Mouse (Mus musculus): ENCODE measurements around the gene Mettl4. TPM values are rescaled to one million over a fixed set of nuclear protein-coding genes. Genes with fewer than 3 reads are reported as not detected.
"Not testable (repeated sequence)": the region's sequence is repeated elsewhere in the genome, so short reads cannot be mapped to it uniquely, and the experiment has no call there.

Mettl4 gene
- polyA plus RNA-seq, 1 experiment from 2014 or later: 36.7 TPM

DNA sequence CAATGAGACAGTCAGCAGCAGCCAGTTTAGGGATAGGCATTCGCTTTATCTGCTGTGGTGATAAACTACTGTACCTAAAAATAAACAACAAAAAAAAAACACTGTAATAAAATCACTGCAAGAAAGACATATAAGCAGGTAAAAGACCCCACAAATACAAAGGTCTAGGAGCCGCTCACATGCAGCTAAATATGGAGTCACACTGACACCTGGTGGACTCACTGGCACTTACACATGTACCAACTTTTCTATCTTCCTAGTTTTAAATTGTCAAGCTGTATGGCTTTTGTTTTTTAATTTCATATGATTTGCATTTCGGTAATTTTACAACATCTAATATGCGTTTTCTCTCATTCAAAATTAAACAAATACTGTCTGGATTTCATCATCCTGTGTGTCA is 14.4 kb downstream of the Mettl4 start:
- Histone ChIP-seq H3K4me2 (ENCODE audit: low read length) (no peak overlapping the region), H3K4me1 (ENCODE audit: control insufficient read depth, insufficient read depth, low read length) (no peaks in the 10 kb centered on the region), H3K27ac (ENCODE audit: low read depth, low read length) (no peak overlapping the region), H3K9ac (ENCODE audit: low read length) (no peak overlapping the region), H3K27me3 (replicated peaks; ENCODE audit: control insufficient read depth, insufficient read depth, low read length) (no peaks in the 10 kb centered on the region), H3K9me3 (replicated peaks; ENCODE audit: control insufficient read depth, low read length) (no peaks in the 10 kb centered on the region), H3K36me3 (ENCODE audit: control insufficient read depth, insufficient read depth, low read length) (peaks cover 32% of the 10 kb centered on the region), H3K4me3 (ENCODE audit: low read depth, low read length) (no peak overlapping the region)
- DNase-seq (ENCODE audit: low spot score) (peak; percentile 48), ATAC-seq (no peak)
- WGBS: 76% methylated on average over 4 of the region's 4 CpGs

DNA sequence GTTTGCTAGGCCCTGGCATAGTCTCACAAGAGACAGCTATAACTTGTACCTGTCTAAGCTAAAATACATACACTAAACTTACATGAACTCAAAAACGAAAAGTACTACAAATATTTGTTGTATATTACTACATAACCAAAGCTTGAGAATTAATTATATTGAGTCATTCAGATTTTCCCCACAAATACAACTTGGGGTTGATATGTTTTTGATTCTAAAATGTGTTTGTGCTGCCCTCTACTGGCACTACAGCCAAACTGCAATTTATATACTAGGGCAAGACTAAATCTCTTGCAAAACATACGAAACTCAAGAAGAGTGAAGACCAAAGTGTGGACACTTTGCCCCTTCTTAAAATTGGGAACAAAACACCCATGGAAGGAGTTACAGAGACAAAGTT is 19.4 kb downstream of the Mettl4 start:
- not testable (repeated sequence) for H3K4me2 ChIP-seq (ENCODE audit: low read length); H3K27me3 ChIP-seq (replicated peaks; ENCODE audit: control insufficient read depth, insufficient read depth, low read length); H3K9me3 ChIP-seq (replicated peaks; ENCODE audit: control insufficient read depth, low read length); H3K4me3 ChIP-seq (ENCODE audit: low read depth, low read length); H3K4me1 ChIP-seq (ENCODE audit: control insufficient read depth, insufficient read depth, low read length); H3K27ac ChIP-seq (ENCODE audit: low read depth, low read length); H3K9ac ChIP-seq (ENCODE audit: low read length)
- peaks cover 28% of the 10 kb centered on the region; the same call in 1 of the 2 replicates for H3K36me3 ChIP-seq (ENCODE audit: control insufficient read depth, insufficient read depth, low read length)
- ATAC-seq (peak; percentile 34; the same call in 1 of the 2 replicates), DNase-seq (ENCODE audit: low spot score) (peak; percentile 74)
- WGBS: 29% methylated on average over 2 of the region's 2 CpGs

DNA sequence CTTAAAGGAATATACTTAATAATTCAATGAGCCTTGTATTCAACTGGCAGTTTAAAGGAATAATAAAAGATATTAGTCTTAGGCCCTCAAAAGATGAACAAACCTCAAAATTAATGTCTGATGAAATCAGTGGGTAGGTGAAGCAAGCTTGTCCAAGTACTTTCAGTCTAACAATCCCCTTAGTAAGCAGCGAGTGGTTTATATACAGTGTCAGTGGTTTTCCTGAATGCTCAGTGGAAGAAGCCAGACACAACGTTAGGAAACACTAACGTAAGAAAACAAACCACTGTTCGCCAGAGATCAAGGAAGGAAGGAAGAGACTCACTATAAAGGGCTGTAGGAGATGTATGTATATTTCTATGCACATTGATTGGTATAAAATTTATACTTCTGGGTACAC is 23.1 kb downstream of the Mettl4 start:
- no peaks in the 10 kb centered on the region for H3K4me1 ChIP-seq (ENCODE audit: control insufficient read depth, insufficient read depth, low read length)
- H3K27ac ChIP-seq (ENCODE audit: low read depth, low read length): no peak overlapping the region
- no peaks in the 10 kb centered on the region for H3K9me3 ChIP-seq (replicated peaks; ENCODE audit: control insufficient read depth, low read length)
- peaks cover 14% of the 10 kb centered on the region; the same call in 1 of the 2 replicates for H3K36me3 ChIP-seq (ENCODE audit: control insufficient read depth, insufficient read depth, low read length)
- H3K27me3 ChIP-seq (replicated peaks; ENCODE audit: control insufficient read depth, insufficient read depth, low read length): no peaks in the 10 kb centered on the region
- no peak overlapping the region for H3K9ac ChIP-seq (ENCODE audit: low read length)
- DNase-seq (ENCODE audit: low spot score): no peak
- no peak for ATAC-seq
- H3K4me3 ChIP-seq (ENCODE audit: low read depth, low read length): no peak overlapping the region
- 91% methylated on average over 4 of the region's 4 CpGs for WGBS
- no peak overlapping the region for H3K4me2 ChIP-seq (ENCODE audit: low read length)

DNA sequence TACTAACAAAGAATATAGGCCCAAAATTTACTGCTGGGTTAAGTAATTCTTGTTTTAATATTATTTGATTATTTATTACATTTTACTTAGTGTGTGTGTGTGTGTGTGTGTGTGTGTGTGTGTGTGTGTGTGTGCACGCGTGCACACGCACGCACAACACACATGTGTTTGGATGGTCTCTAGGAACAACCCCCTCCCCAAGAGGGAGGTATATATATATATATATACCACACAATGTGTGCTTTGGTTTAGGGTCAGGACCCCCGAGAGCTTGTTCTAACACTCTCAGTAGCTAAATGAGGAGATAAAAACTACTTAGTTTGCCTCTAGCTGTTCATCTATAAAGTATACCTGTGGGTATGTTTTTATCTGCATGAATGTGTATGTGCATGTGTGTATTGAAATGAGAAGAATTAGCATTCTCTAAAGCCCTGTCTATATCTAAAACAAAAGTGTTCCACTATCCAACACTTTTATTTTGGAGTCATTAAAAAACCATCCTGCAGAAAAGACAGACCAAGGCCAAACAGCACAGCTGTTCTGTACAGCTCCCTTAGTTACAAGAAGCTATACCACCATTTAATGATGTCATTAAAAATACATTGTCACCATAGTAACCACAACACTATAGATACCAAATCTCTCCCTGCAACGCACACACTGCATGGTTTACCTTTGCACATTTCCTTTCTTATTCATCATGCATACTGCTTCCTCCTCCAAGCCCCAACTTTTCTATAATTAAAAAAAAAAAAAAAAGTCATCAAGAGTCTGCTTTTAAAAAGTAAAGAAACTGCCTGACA is 76.1 kb downstream of the Mettl4 start:
- H3K4me2 ChIP-seq (ENCODE audit: low read length): no peak overlapping the region
- DNase-seq (ENCODE audit: low spot score): peak; percentile 6
- no peaks in the 10 kb centered on the region for H3K9me3 ChIP-seq (replicated peaks; ENCODE audit: control insufficient read depth, low read length)
- no peak overlapping the region for H3K9ac ChIP-seq (ENCODE audit: low read length)
- no peak overlapping the region for H3K4me3 ChIP-seq (ENCODE audit: low read depth, low read length)
- H3K27me3 ChIP-seq (replicated peaks; ENCODE audit: control insufficient read depth, insufficient read depth, low read length): no peaks in the 10 kb centered on the region
- no peak for ATAC-seq
- H3K27ac ChIP-seq (ENCODE audit: low read depth, low read length): no peak overlapping the region
- WGBS: 88% methylated on average over 6 of the region's 6 CpGs
- no peaks in the 10 kb centered on the region for H3K4me1 ChIP-seq (ENCODE audit: control insufficient read depth, insufficient read depth, low read length)
- no peaks in the 10 kb centered on the region for H3K36me3 ChIP-seq (ENCODE audit: control insufficient read depth, insufficient read depth, low read length)
